Mouse (Mus musculus) yolk sac, embryonic 10.5 days (tissue): ENCODE data around the gene Speer4f2.
"Not testable (repeated sequence)": the region's sequence is repeated elsewhere in the genome, so short reads cannot be mapped to it uniquely, and the experiment has no call there.

Source experiments
- DNase-seq: peaks from one replicate; pipeline ENCODE4 v3.0.0-alpha.2; 2017; ENCODE audit warnings: low spot score

The Speer4f2 gene

DNA sequence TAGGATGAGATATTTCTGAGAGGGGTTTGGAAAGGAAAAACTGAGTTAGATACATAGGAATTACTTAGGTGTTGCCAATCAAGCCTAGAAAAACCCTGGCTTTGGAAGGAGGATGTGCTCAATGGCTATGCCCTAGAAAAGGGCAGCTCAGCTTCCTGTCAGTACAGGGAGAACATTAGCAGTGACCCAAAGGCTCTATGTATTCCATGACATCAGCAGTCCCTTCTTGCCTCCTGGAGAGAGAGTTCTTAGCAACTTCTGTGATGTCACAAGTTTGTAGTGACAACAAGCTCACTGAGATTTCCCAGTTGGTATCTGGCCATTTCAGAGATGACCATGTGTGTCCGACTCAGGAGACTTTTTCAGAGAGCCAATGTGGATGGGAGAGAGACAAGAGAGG, at the start of gene Speer4f2:
Speer4f2 (plus strand) TSS at position 301 of the 400 bp plus-strand sequence.
- not testable (repeated sequence) for DNase-seq

GRCm38 (mm10) chr5:17328946-17329566, 43.9 kb upstream of the Speer4f2 start:
- no peak for DNase-seq

GRCm38 (mm10) chr5:17334836-17335235, 38.1 kb upstream of the Speer4f2 start:
- no peak for DNase-seq

DNA sequence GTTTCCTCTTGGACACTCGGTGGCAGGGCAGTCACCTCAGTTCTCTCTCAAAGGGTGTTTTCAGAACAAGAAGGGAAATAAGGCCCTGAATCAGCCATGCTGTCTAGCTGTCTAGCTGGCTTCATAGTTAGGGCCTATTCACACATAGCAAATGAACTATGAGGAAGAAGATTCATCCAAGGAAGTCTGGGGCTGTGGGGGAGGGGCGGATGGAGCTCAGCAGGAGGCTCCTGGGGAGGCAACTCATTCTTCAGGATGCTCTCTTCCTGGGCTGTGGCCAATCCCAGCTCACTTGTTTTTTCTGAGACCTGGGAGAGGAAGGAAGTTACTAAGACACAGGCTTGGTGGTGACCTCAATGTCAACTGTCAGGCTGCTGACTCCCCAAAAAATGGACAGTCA, 27.2 kb upstream of the Speer4f2 start:
- DNase-seq: not testable (repeated sequence)

DNA sequence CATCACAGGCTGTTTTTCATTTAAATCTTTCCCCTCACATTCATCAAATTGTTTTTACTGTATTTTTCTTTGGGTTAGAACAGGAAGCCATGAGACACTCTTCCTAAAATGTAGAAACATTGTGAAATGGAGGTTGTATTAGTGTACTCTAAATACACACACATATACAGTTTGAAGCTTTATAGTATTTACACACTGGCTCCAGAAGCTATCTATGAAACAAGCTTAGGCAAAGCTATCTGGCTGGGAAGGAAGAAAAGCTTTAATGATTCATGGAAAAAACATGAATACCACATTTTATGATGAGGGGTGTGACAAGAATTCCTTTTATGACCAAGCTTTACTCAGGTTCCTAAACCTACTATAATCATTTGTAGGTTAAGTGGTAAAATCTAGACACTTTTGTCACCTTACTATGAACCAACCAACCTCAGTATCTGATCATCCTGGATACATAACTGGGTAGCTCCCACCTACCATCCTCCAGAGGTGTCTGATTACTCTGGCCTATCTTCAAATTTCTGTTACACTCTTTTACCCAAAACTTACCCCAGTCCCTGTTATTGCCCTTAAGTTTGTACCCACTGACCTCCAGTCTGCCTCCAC, 13.5 kb upstream of the Speer4f2 start:
- DNase-seq: no peak

DNA sequence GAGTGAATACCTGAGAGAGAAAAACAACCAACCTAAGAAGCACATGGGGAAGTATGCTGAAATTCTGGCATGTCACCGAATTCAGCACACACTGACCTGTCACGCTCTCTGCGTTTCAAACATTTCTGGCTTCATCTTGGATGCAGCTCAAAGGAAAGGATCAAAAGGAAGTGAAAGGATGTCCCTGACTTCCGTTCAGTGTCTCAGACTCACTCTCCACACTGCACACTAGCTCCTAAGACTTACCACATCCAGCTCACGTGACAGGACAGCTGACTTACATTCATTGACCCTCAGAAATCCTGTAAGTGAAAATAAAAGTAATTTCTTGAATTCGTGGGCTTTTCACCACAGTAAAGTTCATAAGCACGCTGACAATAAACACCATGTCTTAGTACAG, 16.9 kb downstream of the Speer4f2 start:
- DNase-seq: no peak

DNA sequence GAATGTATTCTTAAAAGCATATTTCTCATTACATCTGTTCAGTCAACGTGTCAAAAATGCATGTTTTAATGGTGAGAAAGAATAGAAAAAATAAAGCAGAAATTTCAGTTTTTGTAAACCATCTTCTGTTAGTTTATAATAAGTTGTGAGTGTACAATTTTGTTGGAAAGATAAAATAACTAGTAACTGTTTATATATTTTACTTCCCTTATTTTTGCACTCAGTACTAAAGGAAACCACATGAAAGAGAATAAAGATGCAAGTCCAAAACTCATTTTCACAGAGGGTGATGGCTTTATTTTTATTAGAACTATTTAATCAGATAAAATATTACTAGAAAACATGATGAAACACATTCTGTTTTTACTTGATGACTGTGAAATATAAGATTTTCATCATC, 18.2 kb downstream of the Speer4f2 start:
- DNase-seq: no peak

DNA sequence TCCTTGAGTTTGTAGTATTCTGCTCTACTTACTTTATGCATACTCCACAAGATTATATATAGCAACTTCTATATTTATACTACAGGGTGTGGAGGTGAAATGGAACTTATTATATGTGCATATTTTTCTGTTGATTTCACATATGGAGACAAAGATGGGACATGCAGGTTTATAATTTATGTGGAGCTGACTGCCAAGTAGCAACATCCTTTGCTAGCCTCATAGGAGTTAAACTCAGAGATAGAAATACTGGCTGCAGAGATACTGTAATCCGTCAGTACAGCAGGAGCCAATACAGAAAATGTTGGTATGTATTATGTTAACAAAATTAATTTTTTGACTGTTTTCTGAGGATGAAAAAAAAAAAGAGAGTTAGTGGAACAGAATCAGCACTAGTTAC, 27.6 kb downstream of the Speer4f2 start:
- DNase-seq: no peak

DNA sequence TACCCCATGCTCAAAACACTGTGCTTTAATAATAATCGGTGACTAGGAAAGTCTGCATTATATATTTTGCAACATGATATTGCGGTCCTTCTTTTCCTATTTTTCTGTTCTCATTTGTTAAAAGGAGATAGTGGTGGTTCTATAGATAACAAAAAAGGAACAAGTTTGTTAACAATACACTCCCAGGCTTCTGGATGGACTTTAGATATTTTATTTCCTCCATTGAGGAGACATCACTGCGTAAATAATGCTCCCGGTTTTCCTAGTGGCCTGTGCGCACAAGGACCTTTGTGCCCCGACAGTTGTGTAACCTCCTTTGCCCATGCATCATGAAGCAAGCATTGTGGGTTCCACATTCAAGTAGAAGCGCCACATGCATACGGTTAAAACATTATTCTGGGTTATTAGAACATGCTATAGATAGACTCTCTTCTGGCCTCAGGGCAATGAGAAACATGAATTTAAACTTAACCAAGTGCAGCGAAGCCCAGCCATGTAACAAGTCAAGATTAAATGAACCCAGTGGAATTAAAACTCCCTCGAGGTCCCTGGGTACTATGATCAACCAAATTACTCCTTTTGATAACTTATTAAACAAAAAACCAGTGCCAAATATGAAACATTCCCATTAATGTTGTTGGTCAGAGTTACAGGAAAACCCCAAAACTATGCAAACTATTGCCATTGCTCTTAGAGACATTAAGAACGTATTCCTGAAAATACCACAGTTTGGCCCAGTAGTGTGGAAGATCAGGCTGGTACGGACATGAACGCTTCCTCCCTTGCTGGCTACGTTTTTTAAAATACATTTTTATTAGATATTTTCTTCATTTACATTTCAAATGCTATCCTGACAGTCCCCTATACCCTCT, 28.5 kb downstream of the Speer4f2 start:
- DNase-seq: no peak

DNA sequence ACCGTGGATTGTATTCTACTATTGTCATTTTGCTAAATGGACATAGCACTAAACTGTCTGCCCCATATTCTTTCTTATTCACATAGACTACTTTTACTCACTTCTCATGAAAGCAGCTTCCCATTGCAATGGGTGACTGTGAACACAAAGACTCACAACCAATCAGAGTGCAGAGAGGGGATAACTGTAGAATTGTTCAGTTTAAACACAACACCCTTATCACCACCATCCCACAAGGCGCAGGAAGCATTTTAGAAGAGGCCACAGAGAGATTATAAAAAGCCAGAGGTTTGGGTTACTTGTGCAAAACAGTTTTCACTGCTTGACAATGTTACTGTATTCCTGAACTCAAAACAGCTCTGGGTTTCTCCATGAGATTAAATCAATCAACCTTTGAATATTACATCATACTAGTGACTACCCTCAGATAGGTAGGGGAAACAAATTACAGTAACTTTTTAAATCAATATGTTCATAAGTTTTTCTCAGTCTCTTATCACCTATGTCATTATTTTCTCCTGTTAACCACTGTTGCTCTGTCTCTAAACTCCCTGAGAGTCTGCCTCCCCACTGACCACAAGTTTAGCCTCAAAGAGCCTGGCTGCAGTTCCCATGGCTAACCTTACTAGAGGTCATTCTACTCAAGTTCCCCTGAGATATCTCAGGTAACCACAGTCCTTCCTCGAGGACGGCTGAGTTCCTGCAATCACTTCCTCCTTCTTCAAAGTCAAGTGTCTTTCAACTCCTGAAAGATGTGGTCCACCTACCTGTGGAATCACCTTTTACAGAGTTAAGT, 29.5 kb downstream of the Speer4f2 start:
- DNase-seq: no peak

GRCm38 (mm10) chr5:17403584-17403983, 30.6 kb downstream of the Speer4f2 start:
- DNase-seq: no peak

DNA sequence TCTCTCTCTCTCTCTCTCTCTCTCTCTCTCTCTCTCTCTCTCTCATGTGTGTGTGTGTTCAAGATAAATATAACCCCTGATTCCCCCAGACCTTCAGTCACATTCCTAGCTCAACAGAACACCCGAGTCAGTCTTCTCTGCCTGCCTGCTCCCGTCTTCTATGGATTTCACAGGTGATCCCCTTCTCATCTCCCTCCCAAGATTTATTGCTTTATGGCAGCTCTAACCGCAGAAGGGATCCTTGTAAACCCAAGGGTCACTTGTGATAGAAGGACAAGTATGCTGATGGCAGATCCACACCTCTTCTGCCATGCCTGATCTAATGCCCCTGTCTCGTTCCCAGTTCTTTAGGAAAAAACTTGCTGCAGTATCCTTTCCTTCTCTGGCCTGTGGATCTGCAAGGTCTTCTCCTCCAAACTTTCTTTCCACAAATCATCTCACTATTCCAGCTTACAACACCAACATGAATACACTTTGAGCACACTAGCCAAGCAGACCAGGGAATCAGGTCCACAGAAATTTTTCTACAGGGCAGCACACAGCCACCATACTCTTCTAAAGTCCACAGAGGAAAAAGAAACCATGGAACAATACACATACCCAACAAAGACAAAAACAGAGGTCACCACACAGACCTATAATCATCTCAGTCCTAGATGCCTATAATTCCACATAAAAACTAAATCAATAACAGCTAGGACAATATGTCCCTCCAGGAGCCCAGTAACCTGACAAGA, 36.1 kb downstream of the Speer4f2 start:
- no peak for DNase-seq

GRCm38 (mm10) chr5:17417201-17417600, 44.2 kb downstream of the Speer4f2 start:
- no peak for DNase-seq

GRCm38 (mm10) chr5:17419215-17419820, 46.3 kb downstream of the Speer4f2 start:
- peak; percentile 58 for DNase-seq

- DNase-seq: no peak
Measured at GRCm38 (mm10) chr5:17419921-17420320, 46.9 kb downstream of the Speer4f2 start.

GRCm38 (mm10) chr5:17422225-17422624, 49.2 kb downstream of the Speer4f2 start:
- no peak for DNase-seq

DNA sequence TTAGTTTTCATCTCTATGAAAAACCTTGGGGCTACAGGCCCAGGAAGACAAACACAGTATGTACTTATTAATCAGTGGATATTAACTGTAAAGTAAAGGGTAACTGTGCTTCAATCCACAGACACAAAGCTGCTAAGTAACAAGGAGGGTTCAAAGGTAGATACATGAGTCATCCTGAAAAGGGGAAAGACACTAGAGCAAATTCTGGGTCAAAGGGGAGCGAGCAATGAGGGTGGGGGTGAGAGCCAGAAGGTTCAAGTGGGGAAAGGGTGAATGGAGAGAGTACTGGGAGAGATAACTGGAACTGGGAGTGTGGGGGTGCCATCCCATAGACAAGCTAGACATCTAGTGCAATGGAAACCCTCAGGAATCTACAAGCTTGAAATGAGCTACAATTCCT, 54.0 kb downstream of the Speer4f2 start:
- DNase-seq: no peak
